Mouse (Mus musculus): Measurements from ENCODE around the gene Muc13. TPM values are rescaled to one million over a fixed set of nuclear protein-coding genes. Genes with fewer than 3 reads are reported as not detected.
A peak's percentile ranks its signal among the peaks of the same experiment; 100 is the strongest.

Gene Muc13
- polyA plus RNA-seq, 1 experiment from 2014 or later = 37.0 TPM

DNA sequence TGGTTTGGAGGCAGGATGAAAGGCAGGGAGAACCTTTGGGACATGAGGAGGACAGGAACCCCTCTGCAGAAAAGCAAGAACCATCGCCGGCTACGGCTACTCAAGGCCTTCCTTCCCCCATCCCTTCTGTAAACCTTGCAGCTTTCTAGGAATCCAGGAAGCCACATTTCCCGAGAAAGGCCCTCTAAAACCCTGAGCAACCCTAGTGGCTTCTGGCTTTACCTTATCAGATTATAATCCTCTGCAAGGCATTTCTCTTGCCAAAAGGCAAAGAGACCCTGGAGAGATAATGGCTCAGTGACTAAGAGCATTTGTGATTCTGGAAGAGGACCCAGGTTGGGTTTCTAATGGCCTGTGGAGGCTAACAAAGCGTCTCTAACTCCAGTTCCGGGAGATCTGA, 46.8 kb downstream of the Muc13 start:
- Histone ChIP-seq H3K36me3 (ENCODE audit: control insufficient read depth, insufficient read depth, low read length) (no peaks in the 10 kb centered on the region), H3K4me3 (replicated peaks; ENCODE audit: low read length) (no peak overlapping the region)
- WGBS = 56% methylated on average over 6 of the region's 6 CpGs

DNA sequence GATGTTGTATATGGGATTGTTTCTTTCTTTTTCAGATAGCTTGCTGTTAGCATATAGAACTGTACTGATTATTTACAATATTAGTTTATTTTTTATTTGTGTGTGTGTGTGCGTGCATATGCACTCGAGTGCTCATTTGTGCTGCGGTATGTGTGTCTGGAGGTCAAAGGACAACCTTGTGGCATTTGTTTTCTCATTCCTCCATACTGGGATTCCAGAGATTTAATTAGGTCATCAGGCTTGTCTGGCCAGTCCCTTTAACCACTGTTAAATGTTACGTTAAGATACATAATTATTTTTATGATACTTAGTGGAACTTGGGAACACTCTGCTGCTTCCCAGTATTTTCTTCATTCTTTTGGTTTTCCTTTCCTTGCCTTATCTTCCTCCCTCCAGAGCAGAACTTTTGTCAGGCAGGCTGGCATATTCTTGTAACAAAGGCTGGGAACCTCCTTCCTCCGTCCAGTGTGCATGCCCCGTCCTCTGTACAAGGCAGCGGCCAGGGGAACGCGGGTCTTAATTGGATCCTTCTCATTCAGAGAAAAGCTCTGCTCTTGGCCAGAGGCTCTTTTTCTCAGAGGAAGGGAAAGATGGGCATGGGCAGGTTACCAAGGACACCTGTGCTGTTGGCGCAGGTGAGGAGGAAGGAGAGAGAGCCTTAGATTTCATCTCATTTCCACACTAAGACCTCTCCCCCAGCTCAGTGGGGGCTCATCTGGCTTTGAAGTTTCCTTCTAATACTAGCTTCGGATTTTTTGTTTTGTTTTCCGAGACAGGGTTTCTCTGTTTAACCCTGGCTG, 48.4 kb downstream of the Muc13 start:
- H3K27ac ChIP-seq (ENCODE audit: low read length) = no peak overlapping the region
- H3K4me3 ChIP-seq (replicated peaks; ENCODE audit: low read length) = no peak overlapping the region
- H3K4me1 ChIP-seq (ENCODE audit: control insufficient read depth, insufficient read depth, low read length) = 0 out of 2 replicates have a peak, but pooled peaks cover 3% of the 10 kb centered on the region
- peaks cover 8% of the 10 kb centered on the region; the same call in 1 of the 2 replicates for H3K36me3 ChIP-seq (ENCODE audit: control insufficient read depth, insufficient read depth, low read length)
- no peaks in the 10 kb centered on the region for H3K9me3 ChIP-seq (replicated peaks; ENCODE audit: control insufficient read depth, low read length)
- no peak for ATAC-seq (ENCODE audit: insufficient read depth, low FRiP score)
- WGBS = 77% methylated on average over 12 of the region's 12 CpGs
- H3K4me2 ChIP-seq (ENCODE audit: low read depth, low read length) = no peak overlapping the region
- H3K27me3 ChIP-seq (ENCODE audit: control insufficient read depth, insufficient read depth, low read length) = no peaks in the 10 kb centered on the region
- no peak overlapping the region for H3K9ac ChIP-seq (ENCODE audit: low read length)

More for the DNA sequence above, 46.8 kb downstream of the Muc13 start:
- ATAC-seq (ENCODE audit: insufficient read depth, low FRiP score) = no peak
- no peak overlapping the region for H3K9ac ChIP-seq (ENCODE audit: low read length)
- 0 out of 2 replicates have a peak, but pooled peaks cover 3% of the 10 kb centered on the region for H3K4me1 ChIP-seq (ENCODE audit: control insufficient read depth, insufficient read depth, low read length)
- H3K9me3 ChIP-seq (replicated peaks; ENCODE audit: control insufficient read depth, low read length) = no peaks in the 10 kb centered on the region
- H3K4me2 ChIP-seq (ENCODE audit: low read depth, low read length) = no peak overlapping the region
- H3K27ac ChIP-seq (ENCODE audit: low read length) = peak overlapping the region; percentile 28; the same call in 1 of the 2 replicates
- H3K27me3 ChIP-seq (ENCODE audit: control insufficient read depth, insufficient read depth, low read length) = no peaks in the 10 kb centered on the region

DNA sequence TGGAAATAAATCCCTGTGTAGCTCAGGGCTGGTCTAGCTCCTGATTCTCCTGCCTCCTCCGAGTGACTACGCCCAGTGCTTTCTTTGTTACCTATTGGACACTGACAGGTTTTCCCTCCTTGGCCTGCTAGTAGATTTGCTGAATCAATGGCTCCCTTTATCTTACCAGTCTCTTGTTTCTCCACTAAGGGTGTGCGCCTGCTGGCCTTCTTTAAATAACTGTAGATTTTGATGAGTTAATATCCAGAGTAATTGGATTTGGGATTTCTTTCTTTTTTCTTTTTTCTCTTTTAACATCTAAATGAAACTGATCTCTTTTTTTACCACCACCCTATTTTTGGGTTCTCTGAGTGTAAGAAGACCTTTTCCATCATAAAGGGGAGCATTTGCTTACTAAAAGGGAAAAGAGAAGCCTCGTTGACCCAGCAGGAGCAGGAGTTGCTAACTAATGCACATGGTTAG, 50.3 kb downstream of the Muc13 start:
- H3K27me3 ChIP-seq (ENCODE audit: control insufficient read depth, insufficient read depth, low read length) = no peaks in the 10 kb centered on the region
- no peak overlapping the region for H3K4me2 ChIP-seq (ENCODE audit: low read depth, low read length)
- H3K36me3 ChIP-seq (ENCODE audit: control insufficient read depth, insufficient read depth, low read length) = peaks cover 8% of the 10 kb centered on the region; the same call in 1 of the 2 replicates
- 59% methylated on average over 4 of the region's 4 CpGs for WGBS
- H3K4me3 ChIP-seq (replicated peaks; ENCODE audit: low read length) = no peak overlapping the region
- 0 out of 2 replicates have a peak, but pooled peaks cover 3% of the 10 kb centered on the region for H3K4me1 ChIP-seq (ENCODE audit: control insufficient read depth, insufficient read depth, low read length)
- H3K27ac ChIP-seq (ENCODE audit: low read length) = peak overlapping the region; percentile 46; the same call in 1 of the 2 replicates
- ATAC-seq (ENCODE audit: insufficient read depth, low FRiP score) = no peak
- H3K9ac ChIP-seq (ENCODE audit: low read length) = no peak overlapping the region
- H3K9me3 ChIP-seq (replicated peaks; ENCODE audit: control insufficient read depth, low read length) = no peaks in the 10 kb centered on the region

DNA sequence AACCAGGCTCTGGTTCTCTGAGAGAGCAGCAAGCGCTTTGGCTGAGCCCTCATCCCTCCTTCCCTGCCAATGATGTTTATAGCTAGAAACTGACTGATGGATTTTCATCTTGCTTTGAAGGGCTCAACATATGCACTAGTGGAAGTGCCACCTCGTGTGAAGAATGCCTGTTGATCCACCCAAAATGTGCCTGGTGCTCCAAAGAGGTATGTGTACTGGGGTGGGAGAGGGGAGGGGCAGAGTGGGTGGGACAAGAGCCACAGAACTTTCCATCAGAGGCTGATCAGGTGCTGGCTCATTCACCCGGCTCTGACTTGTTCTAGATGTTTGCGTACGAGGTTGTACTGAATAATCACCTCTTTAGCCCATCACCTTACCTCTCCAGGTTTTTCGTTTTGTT, 51.0 kb downstream of the Muc13 start:
- WGBS = 64% methylated on average over 6 of the region's 6 CpGs
- peaks cover 8% of the 10 kb centered on the region; the same call in 1 of the 2 replicates for H3K36me3 ChIP-seq (ENCODE audit: control insufficient read depth, insufficient read depth, low read length)
- ATAC-seq (ENCODE audit: insufficient read depth, low FRiP score) = no peak
- H3K4me2 ChIP-seq (ENCODE audit: low read depth, low read length) = no peak overlapping the region
- no peak overlapping the region for H3K4me3 ChIP-seq (replicated peaks; ENCODE audit: low read length)
- 0 out of 2 replicates have a peak, but pooled peaks cover 3% of the 10 kb centered on the region for H3K4me1 ChIP-seq (ENCODE audit: control insufficient read depth, insufficient read depth, low read length)
- H3K27ac ChIP-seq (ENCODE audit: low read length) = no peak overlapping the region
- no peak overlapping the region for H3K9ac ChIP-seq (ENCODE audit: low read length)
- H3K27me3 ChIP-seq (ENCODE audit: control insufficient read depth, insufficient read depth, low read length) = no peaks in the 10 kb centered on the region
- no peaks in the 10 kb centered on the region for H3K9me3 ChIP-seq (replicated peaks; ENCODE audit: control insufficient read depth, low read length)

DNA sequence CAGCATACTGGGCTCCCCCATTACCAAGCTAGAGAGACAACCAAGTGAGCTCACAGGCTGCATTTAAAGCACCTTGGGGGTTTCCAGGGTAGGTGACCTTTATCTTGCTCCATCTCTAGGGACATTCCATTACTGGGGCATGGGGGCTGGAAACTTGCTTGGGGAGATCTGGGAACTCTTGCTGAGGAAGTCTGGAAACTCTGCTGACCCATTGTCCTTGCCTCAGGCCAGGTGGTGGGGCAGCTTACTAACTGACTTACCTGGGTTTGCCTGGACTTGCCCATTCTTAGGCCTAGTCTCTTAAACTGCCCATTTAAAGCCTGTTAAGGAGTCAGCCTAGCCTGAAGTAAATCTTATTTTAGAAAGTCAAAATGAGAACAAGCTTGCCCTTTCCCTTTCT, 59.4 kb downstream of the Muc13 start:
- no peaks in the 10 kb centered on the region for H3K27me3 ChIP-seq (ENCODE audit: control insufficient read depth, insufficient read depth, low read length)
- ATAC-seq (ENCODE audit: insufficient read depth, low FRiP score) = no peak
- no peak overlapping the region for H3K9ac ChIP-seq (ENCODE audit: low read length)
- no peak overlapping the region for H3K4me3 ChIP-seq (replicated peaks; ENCODE audit: low read length)
- no peak overlapping the region for H3K27ac ChIP-seq (ENCODE audit: low read length)
- H3K4me1 ChIP-seq (ENCODE audit: control insufficient read depth, insufficient read depth, low read length) = no peaks in the 10 kb centered on the region
- H3K4me2 ChIP-seq (ENCODE audit: low read depth, low read length) = no peak overlapping the region
- no peaks in the 10 kb centered on the region for H3K9me3 ChIP-seq (replicated peaks; ENCODE audit: control insufficient read depth, low read length)
- H3K36me3 ChIP-seq (ENCODE audit: control insufficient read depth, insufficient read depth, low read length) = 0 out of 2 replicates have a peak, but pooled peaks cover 2% of the 10 kb centered on the region

DNA sequence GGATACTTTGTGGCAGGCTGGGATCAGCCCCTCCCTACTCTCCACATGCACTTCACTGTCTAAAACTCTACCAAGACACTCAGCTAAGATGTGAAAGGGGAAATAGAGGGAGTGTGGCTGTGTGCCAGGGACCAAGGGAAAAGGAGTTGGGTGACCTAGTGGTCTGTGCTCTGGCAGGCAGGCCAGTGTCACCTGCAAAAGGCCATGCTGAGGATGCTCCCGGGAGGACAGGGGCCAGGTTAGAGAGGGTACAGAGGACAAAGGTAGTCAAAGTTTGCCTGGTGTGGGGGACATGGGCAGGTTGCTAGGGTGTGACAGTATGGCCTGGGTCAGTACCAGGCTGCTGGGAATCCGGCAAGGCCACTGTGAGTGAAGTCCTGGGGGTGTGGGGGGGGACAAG, 64.9 kb downstream of the Muc13 start:
- Histone ChIP-seq H3K4me2 (ENCODE audit: low read depth, low read length) (no peak overlapping the region), H3K9ac (ENCODE audit: low read length) (no peak overlapping the region), H3K27ac (ENCODE audit: low read length) (no peak overlapping the region), H3K27me3 (ENCODE audit: control insufficient read depth, insufficient read depth, low read length) (no peaks in the 10 kb centered on the region), H3K36me3 (ENCODE audit: control insufficient read depth, insufficient read depth, low read length) (no peaks in the 10 kb centered on the region), H3K4me3 (replicated peaks; ENCODE audit: low read length) (no peak overlapping the region), H3K4me1 (ENCODE audit: control insufficient read depth, insufficient read depth, low read length) (peaks cover 7% of the 10 kb centered on the region), H3K9me3 (replicated peaks; ENCODE audit: control insufficient read depth, low read length) (no peaks in the 10 kb centered on the region)
- ATAC-seq (ENCODE audit: insufficient read depth, low FRiP score) = no peak
- WGBS = 82% methylated on average over 2 of the region's 2 CpGs

DNA sequence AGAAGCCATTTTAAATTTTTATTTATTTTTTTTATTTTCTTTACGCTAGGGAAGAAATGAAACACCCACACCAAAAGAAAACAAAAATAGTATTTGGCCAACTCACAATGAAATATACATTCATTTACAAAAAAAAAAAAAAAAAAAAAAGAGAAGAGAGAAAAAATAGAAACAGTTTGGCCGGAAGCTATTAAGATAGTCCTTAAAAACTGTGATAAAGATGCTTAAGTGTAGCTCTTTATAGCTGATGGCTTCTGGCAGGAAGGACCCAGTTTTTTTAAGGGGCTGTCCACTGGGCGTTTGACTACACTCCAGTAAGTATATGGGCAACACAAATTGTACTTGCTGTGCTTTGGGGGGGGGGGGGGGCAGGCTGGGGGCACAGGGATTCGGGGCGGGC, 65.5 kb downstream of the Muc13 start:
- Histone ChIP-seq H3K9me3 (replicated peaks; ENCODE audit: control insufficient read depth, low read length) (no peaks in the 10 kb centered on the region), H3K27ac (ENCODE audit: low read length) (no peak overlapping the region), H3K36me3 (ENCODE audit: control insufficient read depth, insufficient read depth, low read length) (no peaks in the 10 kb centered on the region), H3K4me3 (replicated peaks; ENCODE audit: low read length) (no peak overlapping the region), H3K9ac (ENCODE audit: low read length) (no peak overlapping the region), H3K27me3 (ENCODE audit: control insufficient read depth, insufficient read depth, low read length) (no peaks in the 10 kb centered on the region), H3K4me1 (ENCODE audit: control insufficient read depth, insufficient read depth, low read length) (peaks cover 7% of the 10 kb centered on the region), H3K4me2 (ENCODE audit: low read depth, low read length) (no peak overlapping the region)
- WGBS = 74% methylated on average over 5 of the region's 5 CpGs
- ATAC-seq (ENCODE audit: insufficient read depth, low FRiP score) = no peak

DNA sequence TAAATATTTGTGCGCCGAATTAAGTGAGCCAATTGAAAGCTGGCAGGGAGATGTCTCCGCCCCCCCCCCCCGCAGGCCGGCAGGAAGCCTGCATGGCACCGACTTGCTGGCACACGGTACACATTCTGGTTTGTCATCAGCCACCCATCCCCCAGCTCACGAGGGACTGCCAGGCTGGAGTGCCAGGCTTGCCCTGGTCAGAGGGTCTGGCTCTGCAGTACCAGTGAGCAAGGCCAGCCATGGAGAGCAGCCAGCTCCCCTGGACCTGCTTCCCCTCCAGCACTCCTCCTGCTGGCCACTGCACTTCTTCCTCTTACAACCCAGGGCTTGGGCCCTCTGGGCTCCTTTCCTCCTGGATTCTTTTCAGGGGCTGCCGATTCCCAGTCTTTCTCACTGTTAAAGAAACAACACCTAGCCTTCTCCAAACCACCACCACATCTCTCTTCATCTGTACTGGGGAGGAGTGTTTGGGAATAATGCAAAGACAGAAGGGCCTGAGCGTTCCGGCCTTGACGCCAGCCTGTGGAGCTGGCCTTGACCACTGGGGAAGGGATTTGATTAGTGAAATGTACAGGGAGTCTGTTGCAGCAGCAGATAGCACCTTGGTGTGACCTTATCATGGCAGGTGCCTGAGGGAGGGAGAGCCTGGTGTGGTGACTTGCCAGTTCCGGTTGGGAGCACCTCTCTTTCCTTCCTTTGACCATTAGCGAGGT, 66.3 kb downstream of the Muc13 start:
- Histone ChIP-seq H3K4me1 (ENCODE audit: control insufficient read depth, insufficient read depth, low read length) (peaks cover 7% of the 10 kb centered on the region), H3K9me3 (replicated peaks; ENCODE audit: control insufficient read depth, low read length) (no peaks in the 10 kb centered on the region), H3K36me3 (ENCODE audit: control insufficient read depth, insufficient read depth, low read length) (no peaks in the 10 kb centered on the region), H3K9ac (ENCODE audit: low read length) (no peak overlapping the region), H3K27ac (ENCODE audit: low read length) (no peak overlapping the region; the same call in 1 of the 2 replicates), H3K4me3 (replicated peaks; ENCODE audit: low read length) (no peak overlapping the region), H3K4me2 (ENCODE audit: low read depth, low read length) (no peak overlapping the region), H3K27me3 (ENCODE audit: control insufficient read depth, insufficient read depth, low read length) (no peaks in the 10 kb centered on the region)
- peak; percentile 17; the same call in 1 of the 2 replicates for ATAC-seq (ENCODE audit: insufficient read depth, low FRiP score)
- WGBS = 53% methylated on average over 14 of the region's 14 CpGs

DNA sequence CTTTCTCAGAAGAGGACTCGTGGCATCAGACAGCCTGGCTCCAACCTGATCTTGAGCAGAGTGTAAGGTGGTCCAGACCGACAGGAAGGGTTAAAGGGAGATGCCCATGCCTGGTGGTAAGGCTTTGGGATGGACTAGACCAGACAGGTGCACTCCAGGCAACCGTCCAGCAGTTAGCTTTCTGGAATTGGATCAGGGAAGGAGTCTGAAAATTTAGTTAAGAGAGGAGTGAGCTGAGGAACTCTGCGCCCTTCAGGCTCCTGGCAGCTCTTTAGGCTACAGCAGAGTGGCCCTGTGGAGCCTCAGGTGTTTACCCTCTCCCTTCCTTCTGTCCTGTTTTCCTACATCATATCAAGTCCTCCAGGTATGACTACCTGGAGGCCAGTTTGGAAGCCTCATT, 68.6 kb downstream of the Muc13 start:
- no peak for ATAC-seq (ENCODE audit: insufficient read depth, low FRiP score)
- Histone ChIP-seq H3K27me3 (ENCODE audit: control insufficient read depth, insufficient read depth, low read length) (no peaks in the 10 kb centered on the region), H3K9me3 (replicated peaks; ENCODE audit: control insufficient read depth, low read length) (no peaks in the 10 kb centered on the region), H3K36me3 (ENCODE audit: control insufficient read depth, insufficient read depth, low read length) (peaks cover 7% of the 10 kb centered on the region; the same call in 1 of the 2 replicates), H3K9ac (ENCODE audit: low read length) (no peak overlapping the region), H3K4me2 (ENCODE audit: low read depth, low read length) (no peak overlapping the region), H3K4me3 (replicated peaks; ENCODE audit: low read length) (no peak overlapping the region), H3K4me1 (ENCODE audit: control insufficient read depth, insufficient read depth, low read length) (peaks cover 7% of the 10 kb centered on the region), H3K27ac (ENCODE audit: low read length) (no peak overlapping the region)
- WGBS = 83% methylated on average over 4 of the region's 4 CpGs
